Mouse (Mus musculus): ENCODE results near the gene Bckdhb. TPM values are rescaled to one million over a fixed set of nuclear protein-coding genes. Genes with fewer than 3 reads are reported as not detected.

The Bckdhb gene
- 40.1 and 47.5 TPM in 2 replicates for polyA plus RNA-seq (2015; fragmentation: Nextera tagmentation; extraction: Ambion mirVana)

DNA sequence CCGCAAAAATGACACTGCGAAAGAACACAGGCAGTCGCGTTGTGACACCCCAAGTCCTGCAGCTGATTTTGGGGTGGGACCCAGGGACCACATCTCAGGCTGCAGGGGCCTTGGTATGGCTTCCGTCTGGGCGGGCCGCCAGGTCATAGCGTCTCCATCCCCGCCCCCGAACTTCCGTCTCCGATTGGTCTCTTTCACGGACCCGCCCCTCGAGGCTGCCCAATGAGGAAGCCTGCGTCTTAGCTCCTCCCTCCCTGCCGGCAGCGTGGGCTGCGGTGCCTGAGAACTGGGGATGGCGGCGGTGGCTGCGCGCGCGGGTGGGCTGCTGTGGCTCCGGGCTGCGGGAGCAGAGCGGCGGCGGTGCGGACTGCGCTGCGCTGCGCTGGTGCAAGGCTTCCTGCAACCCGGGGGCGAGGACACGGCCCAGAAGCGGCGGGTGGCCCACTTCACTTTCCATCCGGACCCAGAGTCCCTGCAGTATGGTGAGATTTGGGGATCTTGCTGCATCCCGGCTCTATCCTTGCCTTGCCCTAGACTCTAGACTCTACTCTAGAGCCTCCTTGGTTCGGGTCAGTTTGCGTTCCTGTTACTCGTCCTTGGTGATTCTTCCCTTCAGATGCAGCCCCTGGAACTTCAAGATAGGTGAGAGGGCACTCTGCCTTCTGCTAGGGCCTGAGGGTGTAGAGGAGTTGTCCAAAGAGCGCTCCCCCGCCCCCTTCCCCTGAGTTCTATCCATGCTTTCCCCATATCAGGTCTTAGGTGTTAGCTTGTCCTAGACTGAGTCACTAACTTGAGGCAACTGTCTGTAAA lies at the start of gene Bckdhb:
TSS of gene Bckdhb (plus strand) at position 268 of the 810 bp plus-strand sequence.
- Histone ChIP-seq H3K36me3 (ENCODE audit: poor library complexity, severe bottlenecking) (no peaks in the 10 kb centered on the region), H3K9ac (peak within 1 kb of the TSS; percentile 65), H3K4me2 (peak within 1 kb of the TSS; percentile 66), H3K9me3 (replicated peaks) (no peaks in the 10 kb centered on the region), H3K4me3 (peak within 1 kb of the TSS; percentile 55), H3K27ac (no peak within 1 kb of the TSS), H3K27me3 (no peaks in the 10 kb centered on the region), H3K4me1 (peaks cover 6% of the 10 kb centered on the region)
- WGBS = under 1% methylated on average over 41 of the region's 46 CpGs
- peak; percentile 100 for ATAC-seq

GRCm38 (mm10) chr9:83882191-83882590 lies 42.8 kb upstream of the Bckdhb start:
- H3K27me3 ChIP-seq = no peaks in the 10 kb centered on the region
- H3K9ac ChIP-seq = no peak overlapping the region
- ATAC-seq = no peak
- 88% methylated on average over 6 of the region's 6 CpGs for WGBS
- H3K36me3 ChIP-seq (ENCODE audit: poor library complexity, severe bottlenecking) = peaks cover 6% of the 10 kb centered on the region; the same call in 1 of the 2 replicates
- H3K9me3 ChIP-seq (replicated peaks) = no peaks in the 10 kb centered on the region
- H3K4me3 ChIP-seq = no peak overlapping the region
- no peaks in the 10 kb centered on the region for H3K4me1 ChIP-seq
- no peak overlapping the region for H3K4me2 ChIP-seq
- H3K27ac ChIP-seq = no peak overlapping the region

GRCm38 (mm10) chr9:83886149-83886548 lies 38.8 kb upstream of the Bckdhb start:
- H3K27me3 ChIP-seq = no peaks in the 10 kb centered on the region
- H3K4me1 ChIP-seq = no peaks in the 10 kb centered on the region
- H3K9me3 ChIP-seq (replicated peaks) = no peaks in the 10 kb centered on the region
- H3K36me3 ChIP-seq (ENCODE audit: poor library complexity, severe bottlenecking) = peaks cover 6% of the 10 kb centered on the region; the same call in 1 of the 2 replicates
- no peak overlapping the region for H3K4me2 ChIP-seq
- no peak overlapping the region for H3K4me3 ChIP-seq
- no peak overlapping the region for H3K9ac ChIP-seq
- no peak for ATAC-seq
- no peak overlapping the region for H3K27ac ChIP-seq

DNA sequence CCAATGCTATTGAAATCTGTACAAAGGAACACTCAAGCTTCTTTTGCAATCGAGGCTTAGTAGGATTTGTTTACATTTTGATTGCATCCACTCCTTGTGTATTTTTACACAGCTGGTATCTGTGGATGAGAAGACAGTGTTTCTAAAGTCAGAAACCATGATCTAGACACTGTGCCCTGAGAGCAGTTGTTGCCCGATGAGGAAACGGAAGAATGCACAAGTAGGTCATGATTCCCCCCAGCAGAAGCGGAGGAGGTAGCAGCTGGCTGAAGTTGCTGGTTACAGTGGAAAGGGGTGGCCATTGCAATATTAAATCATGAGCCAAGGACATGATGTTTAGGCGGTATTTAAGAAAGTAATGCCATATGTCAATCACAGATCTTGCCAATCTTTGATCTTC lies 36.7 kb upstream of the Bckdhb start:
- no peak overlapping the region for H3K9ac ChIP-seq
- H3K4me2 ChIP-seq = no peak overlapping the region
- H3K27me3 ChIP-seq = no peaks in the 10 kb centered on the region
- 92% methylated on average over 5 of the region's 5 CpGs for WGBS
- no peak overlapping the region for H3K27ac ChIP-seq
- H3K4me3 ChIP-seq = no peak overlapping the region
- no peak for ATAC-seq
- no peaks in the 10 kb centered on the region for H3K4me1 ChIP-seq
- peaks cover 6% of the 10 kb centered on the region; the same call in 1 of the 2 replicates for H3K36me3 ChIP-seq (ENCODE audit: poor library complexity, severe bottlenecking)
- no peaks in the 10 kb centered on the region for H3K9me3 ChIP-seq (replicated peaks)

GRCm38 (mm10) chr9:83893073-83893472 lies 31.9 kb upstream of the Bckdhb start:
- H3K27ac ChIP-seq = no peak overlapping the region
- no peaks in the 10 kb centered on the region for H3K4me1 ChIP-seq
- H3K4me2 ChIP-seq = no peak overlapping the region
- H3K27me3 ChIP-seq = no peaks in the 10 kb centered on the region
- H3K9me3 ChIP-seq (replicated peaks) = no peaks in the 10 kb centered on the region
- ATAC-seq = no peak
- 81% methylated on average over 8 of the region's 8 CpGs for WGBS
- no peak overlapping the region for H3K9ac ChIP-seq
- H3K4me3 ChIP-seq = no peak overlapping the region
- H3K36me3 ChIP-seq (ENCODE audit: poor library complexity, severe bottlenecking) = no peaks in the 10 kb centered on the region

- H3K27ac ChIP-seq = no peak overlapping the region
- no peaks in the 10 kb centered on the region for H3K9me3 ChIP-seq (replicated peaks)
- WGBS = 91% methylated on average over 4 of the region's 4 CpGs
- no peaks in the 10 kb centered on the region for H3K4me1 ChIP-seq
- H3K9ac ChIP-seq = no peak overlapping the region
- no peaks in the 10 kb centered on the region for H3K36me3 ChIP-seq (ENCODE audit: poor library complexity, severe bottlenecking)
- H3K27me3 ChIP-seq = no peaks in the 10 kb centered on the region
- ATAC-seq = no peak
- H3K4me3 ChIP-seq = no peak overlapping the region
- H3K4me2 ChIP-seq = no peak overlapping the region
Observed at GRCm38 (mm10) chr9:83893767-83894330, 31.1 kb upstream of the Bckdhb start.

- Histone ChIP-seq H3K9me3 (replicated peaks) (no peaks in the 10 kb centered on the region), H3K27ac (no peak overlapping the region), H3K4me1 (no peaks in the 10 kb centered on the region), H3K27me3 (no peaks in the 10 kb centered on the region), H3K9ac (no peak overlapping the region), H3K36me3 (ENCODE audit: poor library complexity, severe bottlenecking) (no peaks in the 10 kb centered on the region), H3K4me3 (no peak overlapping the region), H3K4me2 (no peak overlapping the region)
- WGBS = 83% methylated on average over 2 of the region's 2 CpGs
- ATAC-seq = no peak
Observed at GRCm38 (mm10) chr9:83902086-83902485, 22.9 kb upstream of the Bckdhb start.

- H3K4me1 ChIP-seq = no peaks in the 10 kb centered on the region
- no peaks in the 10 kb centered on the region for H3K27me3 ChIP-seq
- 73% methylated on average over 4 of the region's 4 CpGs for WGBS
- H3K9ac ChIP-seq = no peak overlapping the region
- H3K27ac ChIP-seq = no peak overlapping the region
- H3K4me3 ChIP-seq = no peak overlapping the region
- no peaks in the 10 kb centered on the region for H3K36me3 ChIP-seq (ENCODE audit: poor library complexity, severe bottlenecking)
- H3K9me3 ChIP-seq (replicated peaks) = no peaks in the 10 kb centered on the region
- H3K4me2 ChIP-seq = no peak overlapping the region
- no peak for ATAC-seq
Observed at GRCm38 (mm10) chr9:83905820-83906219, 19.1 kb upstream of the Bckdhb start.

- Histone ChIP-seq H3K4me3 (no peak overlapping the region), H3K4me2 (no peak overlapping the region), H3K27ac (no peak overlapping the region), H3K9me3 (replicated peaks) (no peaks in the 10 kb centered on the region), H3K36me3 (ENCODE audit: poor library complexity, severe bottlenecking) (no peaks in the 10 kb centered on the region), H3K27me3 (no peaks in the 10 kb centered on the region), H3K9ac (no peak overlapping the region), H3K4me1 (no peaks in the 10 kb centered on the region)
- no peak for ATAC-seq
- 92% methylated on average over 3 of the region's 3 CpGs for WGBS
Observed at GRCm38 (mm10) chr9:83907017-83907416, 17.9 kb upstream of the Bckdhb start.

DNA sequence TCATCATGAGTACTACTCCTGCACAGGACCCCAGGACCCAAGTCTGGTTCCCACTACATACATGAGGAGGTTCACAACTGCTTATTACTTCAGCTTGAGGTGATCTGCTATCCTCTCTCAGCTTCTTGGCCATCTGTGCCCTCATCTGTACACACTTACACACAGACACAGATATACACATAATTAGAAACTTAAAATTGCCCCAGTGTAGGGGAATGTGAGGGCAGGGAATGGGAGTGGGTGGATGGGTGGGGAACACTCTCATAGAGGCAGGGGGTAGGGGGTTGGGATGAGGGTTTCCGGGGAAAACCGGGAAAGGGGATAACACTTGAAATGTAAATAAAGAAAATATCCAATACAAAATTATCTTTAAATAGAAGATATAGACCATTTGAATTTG lies 15.1 kb upstream of the Bckdhb start:
- Histone ChIP-seq H3K9ac (no peak overlapping the region), H3K4me1 (no peaks in the 10 kb centered on the region), H3K27ac (no peak overlapping the region), H3K27me3 (no peaks in the 10 kb centered on the region), H3K4me2 (no peak overlapping the region), H3K36me3 (ENCODE audit: poor library complexity, severe bottlenecking) (no peaks in the 10 kb centered on the region), H3K4me3 (no peak overlapping the region), H3K9me3 (replicated peaks) (no peaks in the 10 kb centered on the region)
- no peak for ATAC-seq
- 95% methylated on average over 2 of the region's 2 CpGs for WGBS

GRCm38 (mm10) chr9:83910926-83911325 lies 14.0 kb upstream of the Bckdhb start:
- Histone ChIP-seq H3K4me1 (no peaks in the 10 kb centered on the region), H3K9ac (no peak overlapping the region), H3K27me3 (no peaks in the 10 kb centered on the region), H3K4me3 (no peak overlapping the region), H3K27ac (no peak overlapping the region), H3K9me3 (replicated peaks) (no peaks in the 10 kb centered on the region), H3K4me2 (no peak overlapping the region), H3K36me3 (ENCODE audit: poor library complexity, severe bottlenecking) (no peaks in the 10 kb centered on the region)
- ATAC-seq = no peak
- WGBS = 79% methylated on average over 2 of the region's 2 CpGs

GRCm38 (mm10) chr9:83922076-83922475 lies 2.9 kb upstream of the Bckdhb start:
- H3K4me2 ChIP-seq = no peak overlapping the region
- no peaks in the 10 kb centered on the region for H3K27me3 ChIP-seq
- no peak overlapping the region for H3K4me3 ChIP-seq
- H3K9me3 ChIP-seq (replicated peaks) = no peaks in the 10 kb centered on the region
- ATAC-seq = no peak
- H3K36me3 ChIP-seq (ENCODE audit: poor library complexity, severe bottlenecking) = no peaks in the 10 kb centered on the region
- no peak overlapping the region for H3K27ac ChIP-seq
- 91% methylated on average over 3 of the region's 3 CpGs for WGBS
- no peak overlapping the region for H3K9ac ChIP-seq
- peaks cover 6% of the 10 kb centered on the region for H3K4me1 ChIP-seq
